Mouse (Mus musculus) small intestine, adult 2 months (tissue): ENCODE measurements around the gene Igfbp4.

Experiments
- CTCF ChIP-seq: fragments of 200-500 bp; IDR thresholded peaks from 2 replicates; pipeline ENCODE4 v1.5.1; 2012; ENCODE audit warnings: low read depth, mild to moderate bottlenecking, control low read depth, inconsistent platforms, low read length, moderate library complexity, mixed read lengths; ENCODE audit not compliant: insufficient replicate concordance, insufficient read length; ENCODE audit errors: extremely low read depth
- POLR2A ChIP-seq: fragments of 200-500 bp; IDR thresholded peaks from 2 replicates; pipeline ENCODE4 v1.6.1; 2012; ENCODE audit warnings: low read depth, mild to moderate bottlenecking, control low read depth, inconsistent platforms, low read length, moderate library complexity

- TF ChIP-seq POLR2A = no peak
- no peak for TF ChIP-seq CTCF
Measured at GRCm38 (mm10) chr11:99041841-99042780, 1.1 kb downstream of the Igfbp4 start.
